ENCODE assay signal across 15 mouse cellular contexts in genomic region chr16:45819911-45820310, GRCm38 (mm10).
"Had no signal": no experiment of that assay in that cellular context is flagged by ENCODE, and none has a peak within 500 bp of the region (broad histone marks: within the 10 kb centered on the region; RNA-seq: fewer than 3 reads in every experiment).

No protein-coding gene starts in this region.

- H3K4me3 ChIP-seq: megakaryocyte, embryonic 14.5 days; midbrain, embryonic 13.5 days; midbrain, embryonic 15.5 days; neural tube, embryonic 12.5 days had no signal

- H3K9me3 ChIP-seq: megakaryocyte, embryonic 14.5 days; midbrain, embryonic 13.5 days; midbrain, embryonic 15.5 days; neural tube, embryonic 12.5 days had no signal

- H3K4me1 ChIP-seq: megakaryocyte, embryonic 14.5 days; midbrain, embryonic 13.5 days; midbrain, embryonic 15.5 days; neural tube, embryonic 12.5 days had no signal

- DNase-seq: lung, adult 18-20 months; lung, embryonic 14.5 days; lung, postnatal 10 days; lung, postnatal 4 days; right cerebral cortex, postnatal 14 days; right cerebral cortex, postnatal 4 days; spleen, adult 18-20 months; thymus, adult 18-20 months; thymus, postnatal 14 days; thymus, postnatal 36 days had no signal

- H3K36me3 ChIP-seq: midbrain, embryonic 15.5 days had no signal

- ATAC-seq: midbrain, embryonic 13.5 days; midbrain, embryonic 15.5 days had no signal

- H3K27me3 ChIP-seq: megakaryocyte, embryonic 14.5 days; midbrain, embryonic 13.5 days; midbrain, embryonic 15.5 days; neural tube, embryonic 12.5 days had no signal

- H3K27ac ChIP-seq: midbrain, embryonic 13.5 days; midbrain, embryonic 15.5 days; neural tube, embryonic 12.5 days had no signal

- H3K4me2 ChIP-seq: lung, embryonic 14.5 days; midbrain, embryonic 11.5 days; midbrain, embryonic 13.5 days; midbrain, embryonic 15.5 days; neural tube, embryonic 12.5 days had no signal

- H3K9ac ChIP-seq: lung, embryonic 14.5 days; midbrain, embryonic 13.5 days; midbrain, embryonic 15.5 days; neural tube, embryonic 12.5 days had no signal
